ENCODE assay signal across 19 mouse cellular contexts in genomic region chr3:55089291-55089690, GRCm38 (mm10). TPM values are rescaled to one million over a fixed set of nuclear protein-coding genes. Genes with fewer than 3 reads are reported as not detected.
"Had no signal": no experiment of that assay in that cellular context is flagged by ENCODE, and none has a peak within 500 bp of the region (broad histone marks: within the 10 kb centered on the region; RNA-seq: fewer than 3 reads in every experiment).

No protein-coding gene starts in this region.

- H3K4me3 ChIP-seq: kidney, embryonic 15.5 days; layer of hippocampus, adult 2 months; limb, embryonic 12.5 days; liver, embryonic 13.5 days; midbrain, embryonic 10.5 days; myocyte; neural tube, embryonic 15.5 days had no signal

- H3K4me1 ChIP-seq: kidney, embryonic 15.5 days; limb, embryonic 12.5 days; midbrain, embryonic 10.5 days; neural tube, embryonic 15.5 days had no signal

- H3K36me3 ChIP-seq: kidney, embryonic 15.5 days; limb, embryonic 12.5 days; liver, embryonic 13.5 days; midbrain, embryonic 10.5 days; neural tube, embryonic 15.5 days had no signal

- H3K4me2 ChIP-seq: kidney, embryonic 15.5 days; limb, embryonic 12.5 days; liver, embryonic 13.5 days; lung, embryonic 14.5 days; neural tube, embryonic 15.5 days had no signal

- H3K27ac ChIP-seq: kidney, embryonic 15.5 days; layer of hippocampus, adult 2 months; limb, embryonic 12.5 days; liver, embryonic 13.5 days; midbrain, embryonic 10.5 days; neural tube, embryonic 15.5 days had no signal

- H3K27me3 ChIP-seq: kidney, embryonic 15.5 days; limb, embryonic 12.5 days; liver, embryonic 13.5 days; neural tube, embryonic 15.5 days had no signal

- H3K9ac ChIP-seq: kidney, embryonic 15.5 days; limb, embryonic 12.5 days; liver, embryonic 13.5 days; lung, embryonic 14.5 days; neural tube, embryonic 15.5 days had no signal

- ATAC-seq: inflammation-experienced regulatory T-cells, adult 6 months had no signal

- H3K9me3 ChIP-seq: kidney, embryonic 15.5 days; limb, embryonic 12.5 days; liver, embryonic 13.5 days; midbrain, embryonic 10.5 days; neural tube, embryonic 15.5 days had no signal

- DNase-seq: liver, embryonic 13.5 days; lung, embryonic 14.5 days; lung, postnatal 10 days; lung, postnatal 4 days; midbrain, embryonic 14.5 days; right cerebral cortex, adult 18-20 months; right cerebral cortex, postnatal 4 days; thymus, adult 18-20 months; thymus, postnatal 14 days had no signal

RNA-seq across cellular contexts. Expression of gene Ccna1, which starts 34.0 kb away (rescaled TPM):
- total RNA-seq: megakaryocyte, adult 5-6 weeks had no signal
- polyA plus RNA-seq: inflammation-experienced regulatory T-cells, adult 6 months; kidney, adult 2 months; myocyte; spleen, adult 2 months had no signal

RNA-seq across cellular contexts. Expression of gene Ccdc169, which starts 47.8 kb away (rescaled TPM):
- total RNA-seq: megakaryocyte, adult 5-6 weeks had no signal
- polyA plus RNA-seq: inflammation-experienced regulatory T-cells, adult 6 months; liver, embryonic 13.5 days; lung, embryonic 14.5 days; neural tube, embryonic 15.5 days; spleen, adult 2 months had no signal
